ENCODE assay signal across 15 mouse cellular contexts in the genomic region with DNA sequence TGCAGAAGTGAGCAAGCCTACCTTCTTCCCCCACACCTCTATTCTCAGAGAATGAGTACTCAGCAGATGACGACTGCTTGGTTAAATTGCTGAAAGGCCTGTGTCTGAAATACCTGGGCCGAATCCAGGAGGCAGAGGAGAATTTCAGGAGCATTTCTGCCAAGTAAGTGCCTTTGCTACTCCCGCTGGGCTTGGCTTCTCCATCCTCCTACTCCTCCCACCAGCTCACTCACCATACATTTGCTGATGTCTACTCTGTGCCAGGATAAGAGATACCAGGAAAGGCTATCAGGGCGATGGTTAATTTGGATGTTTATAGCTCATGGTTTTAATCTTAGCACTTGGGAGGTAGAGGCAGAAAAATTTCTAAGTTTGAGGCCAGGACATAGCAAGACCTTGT. TPM values are rescaled to one million over a fixed set of nuclear protein-coding genes. Genes with fewer than 3 reads are reported as not detected.
DNase-seq lines count a peak whose midpoint lies in the region; ATAC-seq lines count a peak whose summit lies in the region.
"Had no signal": no experiment of that assay in that cellular context is flagged by ENCODE, and none has a peak within 500 bp of the region (broad histone marks: within the 10 kb centered on the region; RNA-seq: fewer than 3 reads in every experiment).

No protein-coding gene starts in this region.

- peak overlapping the region; percentile 50 for H3K9ac ChIP-seq in liver, embryonic 16.5 days (ENCODE audit: low read depth, low read length)
- H3K9ac ChIP-seq: lung, embryonic 15.5 days; neural tube, embryonic 13.5 days had no signal

- no peak for ATAC-seq in megakaryocyte, adult 5-6 weeks (ENCODE audit: poor library complexity, severe bottlenecking)
- peak; percentile 11; the same call in 1 of the 2 replicates for ATAC-seq in liver, embryonic 16.5 days (ENCODE audit: low read depth)
- ATAC-seq: intestine, postnatal 0 days had no signal

- no peaks in the 10 kb centered on the region for H3K27me3 ChIP-seq in megakaryocyte, embryonic 14.5 days (replicated peaks)
- no peaks in the 10 kb centered on the region for H3K27me3 ChIP-seq in liver, embryonic 16.5 days (ENCODE audit: control insufficient read depth, insufficient read depth, low read depth, low read length)
- H3K27me3 ChIP-seq: lung, embryonic 15.5 days; neural tube, embryonic 13.5 days had no signal

- peak; percentile 87 for DNase-seq in heart, adult 11 months
- no peak for DNase-seq in heart, postnatal 36 days
- DNase-seq in cerebellum, adult 9-10 months = peak; percentile 80
- no peak for DNase-seq in embryo, embryonic 11 days
- no peak for DNase-seq in layer of hippocampus, adult 9-11 months
- DNase-seq: kidney, postnatal 4 days; midbrain, embryonic 14.5 days; thymus, postnatal 36 days had no signal

- intact Hi-C loops in heart, postnatal 36 days (cut with DNase I) = no loop called here

- no peaks in the 10 kb centered on the region for H3K9me3 ChIP-seq in megakaryocyte, embryonic 14.5 days
- H3K9me3 ChIP-seq in liver, embryonic 16.5 days (replicated peaks; ENCODE audit: control insufficient read depth, low read length) = no peaks in the 10 kb centered on the region
- H3K9me3 ChIP-seq: G1E; lung, embryonic 15.5 days; neural tube, embryonic 13.5 days had no signal

- peaks cover 82% of the 10 kb centered on the region for H3K36me3 ChIP-seq in megakaryocyte, embryonic 14.5 days (replicated peaks; ENCODE audit: low read length)
- H3K36me3 ChIP-seq in liver, embryonic 16.5 days (ENCODE audit: control insufficient read depth, insufficient read depth) = peaks cover 6% of the 10 kb centered on the region
- H3K36me3 ChIP-seq: neural tube, embryonic 13.5 days had no signal

- H3K4me2 ChIP-seq in liver, embryonic 16.5 days (ENCODE audit: low read depth, low read length) = peak overlapping the region; percentile 48
- H3K4me2 ChIP-seq: lung, embryonic 15.5 days; neural tube, embryonic 13.5 days had no signal

- 72% methylated on average over 4 of the region's 4 CpGs for WGBS in liver, embryonic 16.5 days (ENCODE audit: insufficient replicate concordance)

- peak overlapping the region; percentile 98 for H3K27ac ChIP-seq in liver, embryonic 16.5 days (ENCODE audit: low read length)
- H3K27ac ChIP-seq: lung, embryonic 15.5 days; neural tube, embryonic 13.5 days had no signal

- peak overlapping the region; percentile 31 for H3K4me3 ChIP-seq in megakaryocyte, embryonic 14.5 days (replicated peaks)
- H3K4me3 ChIP-seq in liver, embryonic 16.5 days (ENCODE audit: low read depth, low read length) = 0 out of 2 replicates have a peak overlapping the region, but pooled peaks have one; percentile 9
- H3K4me3 ChIP-seq: lung, embryonic 15.5 days; neural tube, embryonic 13.5 days had no signal

- H3K4me1 ChIP-seq in megakaryocyte, embryonic 14.5 days = peaks cover 98% of the 10 kb centered on the region
- peaks cover 96% of the 10 kb centered on the region for H3K4me1 ChIP-seq in liver, embryonic 16.5 days (ENCODE audit: control insufficient read depth, low read depth, low read length)
- H3K4me1 ChIP-seq: lung, embryonic 15.5 days; neural tube, embryonic 13.5 days had no signal

RNA-seq across cellular contexts. Expression of gene Ttc39a, which starts 36.2 kb away (rescaled TPM):
- 1 to 10 TPM in 1 of 2 experiments, under 1 TPM in 1; 0.89 to 1.4 TPM for total RNA-seq in heart, postnatal 36 days (2021)
- 0.27 TPM in 1 of 2 replicates, not detected in the other for polyA plus RNA-seq in megakaryocyte, embryonic 14.5 days (2012; ENCODE audit: insufficient read depth, low replicate concordance)
- 0.29 TPM in 1 of 2 replicates, not detected in the other for total RNA-seq in megakaryocyte, adult 5-6 weeks (2015)
- 0.16 and 0.51 TPM in 2 replicates for total RNA-seq in megakaryocyte, adult 5-6 weeks (2017)
- 10.4 and 11.8 TPM in 2 replicates for polyA plus RNA-seq in liver, embryonic 16.5 days (2015; fragmentation: Nextera tagmentation; extraction: Ambion mirVana)

RNA-seq across cellular contexts. Expression of gene Rnf11, which starts 41.9 kb away (rescaled TPM):
- 100 to 1,000 TPM; 102 to 106 TPM for total RNA-seq in heart, postnatal 36 days (2021)
- 38.6 and 84.7 TPM in 2 replicates for polyA plus RNA-seq in megakaryocyte, embryonic 14.5 days (2012; ENCODE audit: insufficient read depth, low replicate concordance)
- total RNA-seq in megakaryocyte, adult 5-6 weeks (2015) = 27.2 and 28.8 TPM in 2 replicates
- 27.6 and 31.5 TPM in 2 replicates for total RNA-seq in megakaryocyte, adult 5-6 weeks (2017)
- polyA plus RNA-seq in liver, embryonic 16.5 days (2015; fragmentation: Nextera tagmentation; extraction: Ambion mirVana) = 25.9 and 29.3 TPM in 2 replicates

Comparison
In these comparisons a context has a peak if more than half of its experiments do, and no peak if none do; other contexts are left out.
1. DNase-seq: peak in heart, adult 11 months (single experiment) and cerebellum, adult 9-10 months (single experiment); none in heart, postnatal 36 days (0 of 2), embryo, embryonic 11 days (single experiment) and layer of hippocampus, adult 9-11 months (single experiment).